Mouse (Mus musculus): ENCODE results near the gene Tiam1.

- no peak for TF ChIP-seq CTCF (IDR thresholded peaks at IDR 0.05; ENCODE audit: insufficient read depth, low read depth, low read length)
- no peak for TF ChIP-seq POLR2A (IDR thresholded peaks at IDR 0.05; ENCODE audit: insufficient read depth, low read depth, low read length)
Measured at GRCm38 (mm10) chr16:90073510-90073909, 70.1 kb downstream of the Tiam1 start.
